Mouse (Mus musculus) ES-E14 (cell line): ENCODE results near the gene Glrx5. TPM values are rescaled to one million over a fixed set of nuclear protein-coding genes. Genes with fewer than 3 reads are reported as not detected.

Source experiments
- DNase-seq: peaks from one replicate; pipeline ENCODE4 v3.0.0-alpha.2; 2013; ENCODE audit warnings: low read depth, low spot score
- H3K27ac ChIP-seq: 2 replicates; pipeline ENCODE4 v1.5.1; 2012; ENCODE audit warnings: low read depth, mild to moderate bottlenecking, low read length, moderate library complexity, mixed read lengths; ENCODE audit not compliant: poor library complexity, insufficient read depth, severe bottlenecking
- H3K36me3 ChIP-seq: 2 replicates; pipeline ENCODE4 v1.6.1; 2012; ENCODE audit warnings: mild to moderate bottlenecking, low read length, moderate library complexity, mixed read lengths; ENCODE audit not compliant: control insufficient read depth, poor library complexity, insufficient read depth, severe bottlenecking
- H3K4me1 ChIP-seq, 2 experiments: fragments of 150-350 bp in 1 of 2; sonication (generic) in 1 of 2; 2 replicates each; pipeline ENCODE4 v1.6.1; 2012; ENCODE audit warnings: low read length in 2 of 2, mild to moderate bottlenecking in 1 of 2, mixed read lengths in 1 of 2; ENCODE audit not compliant: control insufficient read depth in 2 of 2, insufficient read depth in 2 of 2, poor library complexity in 1 of 2
- H3K4me3 ChIP-seq, 2 experiments: fragments of 150-350 bp in 1 of 2; sonication (generic) in 1 of 2; 2 replicates each; pipeline ENCODE4 v1.5.1; 2012; ENCODE audit warnings: low read length in 2 of 2, low read depth in 1 of 2, mild to moderate bottlenecking in 1 of 2, mixed read lengths in 1 of 2; ENCODE audit not compliant: insufficient read depth in 1 of 2, poor library complexity in 1 of 2, severe bottlenecking in 1 of 2
- H3K9ac ChIP-seq: 2 replicates; pipeline ENCODE4 v1.6.1; 2012; ENCODE audit warnings: low read depth, mild to moderate bottlenecking, low read length, mixed read lengths; ENCODE audit not compliant: poor library complexity, insufficient read depth, severe bottlenecking
- H3K9me3 ChIP-seq: fragments of 150-350 bp; sonication (generic); 2 replicates; pipeline ENCODE4 v1.6.1; 2012; ENCODE audit warnings: low read depth, mild to moderate bottlenecking, low read length; ENCODE audit not compliant: control insufficient read depth, insufficient read depth
- CHD2 ChIP-seq: IDR thresholded peaks from 2 replicates; pipeline ENCODE4 v1.6.1; 2014; ENCODE audit warnings: mild to moderate bottlenecking, low read depth, low read length, inconsistent platforms
- HCFC1 ChIP-seq: IDR thresholded peaks from 2 replicates; pipeline ENCODE4 v1.6.1; 2012; ENCODE audit warnings: low read length, inconsistent platforms, borderline replicate concordance; ENCODE audit not compliant: insufficient read depth
- MAFK ChIP-seq: IDR thresholded peaks from 2 replicates; pipeline ENCODE4 v1.6.1; 2014; ENCODE audit warnings: mild to moderate bottlenecking, low read depth, low read length, inconsistent platforms; ENCODE audit not compliant: insufficient read depth
- ZC3H11A ChIP-seq: IDR thresholded peaks from 2 replicates; pipeline ENCODE4 v1.6.1; 2012; ENCODE audit warnings: low read depth, mild to moderate bottlenecking, inconsistent platforms, low read length, borderline replicate concordance
- ZNF384 ChIP-seq: IDR thresholded peaks from 2 replicates; pipeline ENCODE4 v1.6.1; 2012; ENCODE audit warnings: low read depth, low read length, inconsistent platforms
- in situ Hi-C, 2 experiments: fragments of 600-800 bp; cut with MboI; formaldehyde crosslinking; loops; one replicate each; pipeline ENCODE4 v1.15.1; 2025; ENCODE audit warnings: low sequenced_read_pairs in 2 of 2, inconsistent platforms in 1 of 2; ENCODE audit not compliant: unreplicated experiment in 2 of 2
- total RNA-seq: library from RNA; depleted of rRNA; stranded (reverse); fragments of 300-350 nt; gene quantifications from 2 replicates; pipeline ENCODE4 v1.2.3, GENCODE M21; 2012

Gene Glrx5
- total RNA-seq, 1 experiment = 39.4 TPM

- no peak overlapping the region for H3K9ac ChIP-seq
- TF ChIP-seq CHD2 (no peak), MAFK (no peak), ZC3H11A (no peak), HCFC1 (no peak), ZNF384 (no peak)
- in situ Hi-C loops = no loop called here
- H3K9me3 ChIP-seq = no peaks in the 10 kb centered on the region
- H3K36me3 ChIP-seq = no peaks in the 10 kb centered on the region
- no peak overlapping the region for H3K4me3 ChIP-seq
- DNase-seq = no peak
- peaks cover 0 to 26% of the 10 kb centered on the region in 2 experiments; a peak in 3 of 4 replicates for H3K4me1 ChIP-seq
- no peak overlapping the region for H3K27ac ChIP-seq
These were observed 26.8 kb upstream of the Glrx5 start for GRCm38 (mm10) chr12:105005715-105005972.

GRCm38 (mm10) chr12:105008150-105008549, 24.3 kb upstream of the Glrx5 start:
- Histone ChIP-seq H3K4me3 (no peak overlapping the region), H3K4me1 (peaks cover 0 to 20% of the 10 kb centered on the region in 2 experiments; a peak in 2 of 4 replicates), H3K27ac (no peak overlapping the region), H3K36me3 (no peaks in the 10 kb centered on the region), H3K9ac (no peak overlapping the region), H3K9me3 (no peaks in the 10 kb centered on the region)
- in situ Hi-C loops = no loop called here
- DNase-seq = no peak
- no peak for TF ChIP-seq ZC3H11A
- no peak for TF ChIP-seq ZNF384

- no peaks in the 10 kb centered on the region for H3K9me3 ChIP-seq
- DNase-seq = no peak
- TF ChIP-seq CHD2 (no peak), MAFK (no peak)
- in situ Hi-C loops = no loop called here
- H3K4me1 ChIP-seq = peaks cover 0 to 19% of the 10 kb centered on the region in 2 experiments; a peak in 2 of 4 replicates
- H3K9ac ChIP-seq = no peak overlapping the region
- no peak overlapping the region for H3K27ac ChIP-seq
- H3K4me3 ChIP-seq = peak overlapping the region in 1 of 2 experiments; percentile 88; a peak in 1 of 4 replicates
- no peaks in the 10 kb centered on the region for H3K36me3 ChIP-seq
These were observed 23.7 kb upstream of the Glrx5 start for GRCm38 (mm10) chr12:105008752-105009178.

GRCm38 (mm10) chr12:105009370-105010212, 22.9 kb upstream of the Glrx5 start, which contains the start of gene Syne3:
Gene Syne3, minus strand, starts transcription at chr12:105009809.
- no peaks in the 10 kb centered on the region for H3K9me3 ChIP-seq
- TF ChIP-seq HCFC1 = no peak
- TF ChIP-seq CHD2 = no peak
- TF ChIP-seq ZC3H11A = no peak
- TF ChIP-seq ZNF384 = no peak
- no peak for TF ChIP-seq MAFK

More at GRCm38 (mm10) chr12:105009370-105010212, 22.9 kb upstream of the Glrx5 start, which contains the start of gene Syne3:
- in situ Hi-C loops = no loop called here
- H3K27ac ChIP-seq = no peak within 1 kb of the TSS
- H3K36me3 ChIP-seq = no peaks in the 10 kb centered on the region
- peaks cover 0 to 17% of the 10 kb centered on the region in 2 experiments; a peak in 2 of 4 replicates for H3K4me1 ChIP-seq
- peak within 1 kb of the TSS; percentile 80 to 88 for H3K4me3 ChIP-seq
- DNase-seq = no peak
- peak within 1 kb of the TSS; percentile 56; the same call in 1 of the 2 replicates for H3K9ac ChIP-seq
